8 mouse cellular contexts compared by ENCODE assay signal in the genomic region with DNA sequence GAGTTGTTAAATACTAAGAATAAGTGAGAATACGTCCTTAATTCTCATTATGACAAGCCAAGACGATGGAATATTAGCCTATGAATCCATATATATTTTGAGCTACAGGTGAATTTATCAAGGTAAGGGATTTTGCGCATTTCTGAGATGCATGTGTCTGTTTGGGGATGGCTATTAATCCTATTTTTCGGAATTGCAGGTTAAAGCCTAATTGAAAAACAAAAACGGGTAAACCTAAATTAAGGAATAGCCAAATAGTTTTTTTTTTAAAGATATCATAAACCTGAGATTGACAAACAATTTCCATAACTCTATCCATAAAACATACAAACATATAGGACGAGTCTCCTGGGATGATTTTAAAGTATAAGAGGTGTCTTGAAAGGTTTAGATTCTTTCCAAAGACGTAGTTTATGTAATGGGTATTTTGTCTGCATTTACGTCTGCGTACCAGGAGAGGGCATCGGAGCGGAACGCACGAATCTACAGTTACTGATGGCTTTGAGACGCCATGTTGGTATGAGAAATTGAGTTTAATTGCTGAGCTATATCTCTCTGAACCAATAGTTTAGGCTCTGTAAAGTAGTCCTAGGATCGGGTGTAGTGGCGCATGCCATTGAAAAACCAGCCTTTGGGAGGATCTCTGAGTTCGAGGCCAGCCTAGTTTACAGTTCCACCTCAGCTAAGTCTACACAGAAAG. TPM values are rescaled to one million over a fixed set of nuclear protein-coding genes. Genes with fewer than 3 reads are reported as not detected.
DNase-seq lines count a peak whose midpoint lies in the region; ATAC-seq and TF ChIP-seq lines count a peak whose summit lies in the region.

No protein-coding gene starts in this region.

- 6% methylated on average over 17 of the region's 17 CpGs for WGBS in intestine, postnatal 0 days
- 4% methylated on average over 17 of the region's 17 CpGs for WGBS in midbrain, embryonic 10.5 days
- 3% methylated on average over 17 of the region's 17 CpGs for WGBS in small intestine, adult 2 months

- no peaks in the 10 kb centered on the region for H3K27me3 ChIP-seq in intestine, postnatal 0 days (replicated peaks; ENCODE audit: control insufficient read depth, insufficient read depth, low read length)
- H3K27me3 ChIP-seq in midbrain, embryonic 10.5 days (ENCODE audit: low read depth, poor library complexity, severe bottlenecking): no peaks in the 10 kb centered on the region
- no peaks in the 10 kb centered on the region for H3K27me3 ChIP-seq in small intestine, adult 2 months (ENCODE audit: control insufficient read depth, insufficient read depth, low read length)

- peak; percentile 88 for TF ChIP-seq CTCF in intestine, postnatal 0 days (IDR thresholded peaks at IDR 0.05; ENCODE audit: low read depth)
- peak; percentile 70; the same call in 1 of the 2 replicates for TF ChIP-seq CTCF in small intestine, adult 2 months (IDR thresholded peaks at IDR 0.05; ENCODE audit: extremely low read depth, insufficient read length, insufficient replicate concordance, low read depth, low read length)

- H3K4me2 ChIP-seq in intestine, postnatal 0 days (replicated peaks; ENCODE audit: low read depth): peak overlapping the region; percentile 65

- ATAC-seq in cerebellum, adult (ENCODE audit: insufficient number of reproducible peaks, low FRiP score, low TSS enrichment): no peak
- ATAC-seq in intestine, postnatal 0 days: no peak

- no peak overlapping the region for H3K9ac ChIP-seq in intestine, postnatal 0 days (ENCODE audit: low read depth, low read length)

- peak overlapping the region; percentile 48 for H3K4me3 ChIP-seq in intestine, postnatal 0 days (ENCODE audit: low read depth, low read length)
- peak overlapping the region; percentile 74 for H3K4me3 ChIP-seq in midbrain, embryonic 10.5 days
- no peak overlapping the region for H3K4me3 ChIP-seq in small intestine, adult 2 months (ENCODE audit: low read depth, low read length)

- H3K36me3 ChIP-seq in intestine, postnatal 0 days (ENCODE audit: control insufficient read depth, insufficient read depth): no peaks in the 10 kb centered on the region
- H3K36me3 ChIP-seq in midbrain, embryonic 10.5 days: no peaks in the 10 kb centered on the region
- no peaks in the 10 kb centered on the region for H3K36me3 ChIP-seq in small intestine, adult 2 months (ENCODE audit: control insufficient read depth, insufficient read depth, low read length)

- DNase-seq in cerebellum, adult 11 months: peak; percentile 57
- DNase-seq in embryo, embryonic 10 days (ENCODE audit: low spot score): peak; percentile 91
- peak; percentile 28 for DNase-seq in gastrocnemius, postnatal 14 days
- DNase-seq in left cerebral cortex, postnatal 36 days (ENCODE audit: low spot score in 2 of 2): peak; percentile 52 to 53
- peak; percentile 66 for DNase-seq in midbrain, embryonic 10.5 days (ENCODE audit: low spot score)

- no peak for TF ChIP-seq POLR2A in small intestine, adult 2 months (IDR thresholded peaks at IDR 0.05; ENCODE audit: low read depth, low read length)

- no peaks in the 10 kb centered on the region for H3K4me1 ChIP-seq in intestine, postnatal 0 days (replicated peaks; ENCODE audit: control insufficient read depth, insufficient read depth, low read length)
- peaks cover 8% of the 10 kb centered on the region for H3K4me1 ChIP-seq in midbrain, embryonic 10.5 days
- peaks cover 2% of the 10 kb centered on the region; the same call in 1 of the 2 replicates for H3K4me1 ChIP-seq in small intestine, adult 2 months (ENCODE audit: control insufficient read depth, insufficient read depth, insufficient read length, low read length)

- no peaks in the 10 kb centered on the region for H3K9me3 ChIP-seq in intestine, postnatal 0 days (ENCODE audit: control insufficient read depth)
- no peaks in the 10 kb centered on the region for H3K9me3 ChIP-seq in midbrain, embryonic 10.5 days (replicated peaks)

- 0 out of 2 replicates have a peak overlapping the region, but pooled peaks have one; percentile 24 for H3K27ac ChIP-seq in intestine, postnatal 0 days (ENCODE audit: low read depth, low read length)
- H3K27ac ChIP-seq in midbrain, embryonic 10.5 days (replicated peaks): peak overlapping the region; percentile 74
- peak overlapping the region; percentile 75 for H3K27ac ChIP-seq in small intestine, adult 2 months (ENCODE audit: insufficient read depth, low read depth, low read length)

- intact Hi-C loops in gastrocnemius, postnatal 14 days (cut with DNase I; ENCODE audit: low total_unique reads): no loop called here
- intact Hi-C loops in left cerebral cortex, postnatal 36 days (cut with DNase I): loop anchor here (5.0 kb wide), 1 partner anchor 48 kb away; a partner anchor contains a TSS

RNA-seq across cellular contexts. Expression of a gene that starts 4.8 kb away (rescaled TPM):
- 100 to 1,000 TPM; 381 to 435 TPM for total RNA-seq in gastrocnemius, postnatal 14 days (2021)
- 365 and 387 TPM in 2 replicates for polyA plus RNA-seq in intestine, postnatal 0 days (2015; fragmentation: Nextera tagmentation; extraction: Ambion mirVana)
- total RNA-seq in left cerebral cortex, postnatal 36 days (2021): 100 to 1,000 TPM; 175 to 184 TPM
- 620 and 680 TPM in 2 replicates for polyA plus RNA-seq in midbrain, embryonic 10.5 days (2016; fragmentation: Nextera tagmentation; extraction: Ambion mirVana)
- 4.4 and 7.1 TPM in 2 replicates for polyA plus RNA-seq in small intestine, adult 2 months (2012; rRNA removed)

RNA-seq across cellular contexts. Expression of a gene that starts 32.0 kb away (rescaled TPM):
- 100 to 1,000 TPM; 106 to 107 TPM for total RNA-seq in gastrocnemius, postnatal 14 days (2021)
- 164 and 181 TPM in 2 replicates for polyA plus RNA-seq in intestine, postnatal 0 days (2015; fragmentation: Nextera tagmentation; extraction: Ambion mirVana)
- 100 to 1,000 TPM; 146 to 163 TPM for total RNA-seq in left cerebral cortex, postnatal 36 days (2021)
- 225 and 228 TPM in 2 replicates for polyA plus RNA-seq in midbrain, embryonic 10.5 days (2016; fragmentation: Nextera tagmentation; extraction: Ambion mirVana)
- 2.9 and 6.4 TPM in 2 replicates for polyA plus RNA-seq in small intestine, adult 2 months (2012; rRNA removed)

RNA-seq across cellular contexts. Expression of a gene that starts 46.2 kb away (rescaled TPM):
- total RNA-seq in gastrocnemius, postnatal 14 days (2021): 1 to 10 TPM; 8.4 to 8.5 TPM
- polyA plus RNA-seq in intestine, postnatal 0 days (2015; fragmentation: Nextera tagmentation; extraction: Ambion mirVana): 23.2 and 27.4 TPM in 2 replicates
- 10 to 100 TPM; 32.0 to 36.5 TPM for total RNA-seq in left cerebral cortex, postnatal 36 days (2021)
- polyA plus RNA-seq in midbrain, embryonic 10.5 days (2016; fragmentation: Nextera tagmentation; extraction: Ambion mirVana): 25.5 and 26.6 TPM in 2 replicates
- 2.3 and 2.4 TPM in 2 replicates for polyA plus RNA-seq in small intestine, adult 2 months (2012; rRNA removed)

Comparison
In these comparisons a context has a peak if more than half of its experiments do, and no peak if none do; other contexts are left out.
1. DNase-seq: peak in every context shown above with its lines; median percentile 91 in embryo, embryonic 10 days; 66 in midbrain, embryonic 10.5 days; 57 in cerebellum, adult 11 months; 52 in left cerebral cortex, postnatal 36 days; 28 in gastrocnemius, postnatal 14 days.
2. H3K27ac ChIP-seq: peak in every context shown above with its lines; median percentile 75 in small intestine, adult 2 months; 74 in midbrain, embryonic 10.5 days; 24 in intestine, postnatal 0 days.
3. RNA of a gene that starts 4.8 kb away (polyA plus RNA-seq): 620 to 680 TPM in midbrain, embryonic 10.5 days and 365 to 387 TPM in intestine, postnatal 0 days; 4.4 to 7.1 TPM in small intestine, adult 2 months; every median in the first group is over 10 times any median in the second.
4. RNA of a gene that starts 32.0 kb away (polyA plus RNA-seq): 225 to 228 TPM in midbrain, embryonic 10.5 days and 164 to 181 TPM in intestine, postnatal 0 days; 2.9 to 6.4 TPM in small intestine, adult 2 months; every median in the first group is over 10 times any median in the second.